Mouse (Mus musculus): Measurements from ENCODE around the gene Zswim7. TPM values are rescaled to one million over a fixed set of nuclear protein-coding genes. Genes with fewer than 3 reads are reported as not detected.

Zswim7 gene
- polyA plus RNA-seq, 1 experiment, result 31.8 TPM

DNA sequence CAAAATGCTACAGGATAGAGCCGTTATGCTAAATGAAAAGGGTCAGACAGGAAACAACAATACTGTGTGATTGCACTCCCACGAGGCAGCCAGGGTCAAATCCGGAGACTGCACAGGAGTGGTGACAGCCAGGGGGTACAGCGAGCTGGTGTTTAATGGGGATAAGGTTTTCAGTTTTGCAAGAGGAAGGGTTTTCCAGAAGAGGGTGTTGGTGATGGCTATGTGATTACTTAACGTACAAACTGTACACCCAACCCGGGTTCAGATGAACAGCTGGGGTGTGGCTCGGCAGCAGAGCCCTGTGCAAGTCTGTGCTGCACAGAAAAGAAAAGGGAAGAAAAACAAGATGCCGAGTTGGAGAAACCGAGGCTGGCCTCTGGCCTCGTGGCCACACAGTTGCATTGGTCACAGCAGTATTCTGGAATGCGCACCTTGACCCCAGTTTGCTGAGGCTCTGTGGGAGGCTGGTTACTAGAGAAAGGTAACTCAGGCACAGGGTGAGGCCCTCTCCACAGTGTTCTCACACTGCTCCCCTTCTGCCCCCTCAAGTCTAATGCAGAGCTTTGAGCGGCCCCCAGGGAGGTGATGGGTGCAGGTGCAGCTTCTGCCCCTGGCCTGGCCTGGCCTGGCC, 40.4 kb downstream of the Zswim7 start:
- no peaks in the 10 kb centered on the region for H3K4me1 ChIP-seq (ENCODE audit: control insufficient read depth, insufficient read depth, low read length)
- H3K4me3 ChIP-seq (replicated peaks; ENCODE audit: insufficient read depth, low read depth, low read length), result no peak overlapping the region
- no peak for DNase-seq
- TF ChIP-seq POLR2A (IDR thresholded peaks at IDR 0.05; ENCODE audit: borderline replicate concordance, insufficient read depth, low read length) (no peak), CTCF (IDR thresholded peaks at IDR 0.05; ENCODE audit: borderline replicate concordance, insufficient read depth, low read depth, low read length) (no peak)
- H3K27me3 ChIP-seq (ENCODE audit: control insufficient read depth, insufficient read depth, low read length), result no peaks in the 10 kb centered on the region
- no peak overlapping the region for H3K27ac ChIP-seq (ENCODE audit: insufficient read depth, low read length)
- WGBS, result 77% methylated on average over 12 of the region's 12 CpGs

DNA sequence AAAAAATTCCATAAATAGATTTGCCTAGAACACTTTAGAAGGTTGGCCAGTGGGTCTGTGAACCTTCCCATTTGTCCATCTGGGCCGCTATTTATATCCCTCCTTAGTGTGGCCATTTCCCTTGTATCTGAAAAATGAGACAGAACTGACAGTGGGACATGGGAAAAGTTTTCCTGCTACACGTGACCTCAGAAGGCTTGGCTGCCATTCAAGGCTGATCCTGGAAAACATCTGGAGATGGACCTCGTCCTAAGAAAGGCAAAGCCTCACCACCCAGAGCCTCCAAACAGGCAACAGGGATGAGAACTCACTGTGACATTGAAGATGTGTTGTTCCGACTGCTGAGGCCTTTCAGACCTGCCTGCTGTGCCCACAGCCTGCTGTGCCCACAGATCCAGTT, 56.4 kb downstream of the Zswim7 start:
- no peaks in the 10 kb centered on the region for H3K27me3 ChIP-seq (ENCODE audit: control insufficient read depth, insufficient read depth, low read length)
- no peak overlapping the region for H3K27ac ChIP-seq (ENCODE audit: insufficient read depth, low read length)
- no peak overlapping the region for H3K4me3 ChIP-seq (replicated peaks; ENCODE audit: insufficient read depth, low read depth, low read length)
- H3K4me1 ChIP-seq (ENCODE audit: control insufficient read depth, insufficient read depth, low read length), result peaks cover 13% of the 10 kb centered on the region
- 46% methylated on average over 4 of the region's 4 CpGs for WGBS
- peak in 1 of 2 experiments; percentile 17 for DNase-seq
- TF ChIP-seq POLR2A (IDR thresholded peaks at IDR 0.05; ENCODE audit: borderline replicate concordance, insufficient read depth, low read length) (no peak), CTCF (IDR thresholded peaks at IDR 0.05; ENCODE audit: borderline replicate concordance, insufficient read depth, low read depth, low read length) (no peak)

DNA sequence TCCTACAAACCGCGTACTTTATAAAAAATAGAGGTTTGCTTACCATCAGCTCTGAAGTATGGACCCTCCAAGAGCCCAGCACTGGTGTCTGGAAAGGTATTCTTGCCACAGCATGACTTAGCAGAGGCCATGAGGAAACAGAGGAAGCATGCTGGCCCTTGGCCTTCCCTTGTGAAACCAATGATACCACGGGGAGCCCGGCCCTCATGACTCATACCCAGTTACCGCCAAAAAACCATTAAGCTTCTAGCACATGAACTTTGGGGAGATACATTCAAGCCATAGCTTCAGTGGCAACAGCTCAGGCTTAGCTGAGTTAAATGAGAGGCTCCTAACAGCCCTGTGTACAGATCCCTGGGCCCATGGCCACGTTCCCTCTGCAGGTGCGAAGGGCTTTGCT, 57.2 kb downstream of the Zswim7 start:
- TF ChIP-seq POLR2A (IDR thresholded peaks at IDR 0.05; ENCODE audit: borderline replicate concordance, insufficient read depth, low read length) (no peak), CTCF (IDR thresholded peaks at IDR 0.05; ENCODE audit: borderline replicate concordance, insufficient read depth, low read depth, low read length) (no peak)
- Histone ChIP-seq H3K27me3 (ENCODE audit: control insufficient read depth, insufficient read depth, low read length) (no peaks in the 10 kb centered on the region), H3K4me3 (replicated peaks; ENCODE audit: insufficient read depth, low read depth, low read length) (no peak overlapping the region), H3K4me1 (ENCODE audit: control insufficient read depth, insufficient read depth, low read length) (peaks cover 13% of the 10 kb centered on the region), H3K27ac (ENCODE audit: insufficient read depth, low read length) (no peak overlapping the region)
- WGBS, result 56% methylated on average over 7 of the region's 7 CpGs
- peak; percentile 46 to 71 for DNase-seq

DNA sequence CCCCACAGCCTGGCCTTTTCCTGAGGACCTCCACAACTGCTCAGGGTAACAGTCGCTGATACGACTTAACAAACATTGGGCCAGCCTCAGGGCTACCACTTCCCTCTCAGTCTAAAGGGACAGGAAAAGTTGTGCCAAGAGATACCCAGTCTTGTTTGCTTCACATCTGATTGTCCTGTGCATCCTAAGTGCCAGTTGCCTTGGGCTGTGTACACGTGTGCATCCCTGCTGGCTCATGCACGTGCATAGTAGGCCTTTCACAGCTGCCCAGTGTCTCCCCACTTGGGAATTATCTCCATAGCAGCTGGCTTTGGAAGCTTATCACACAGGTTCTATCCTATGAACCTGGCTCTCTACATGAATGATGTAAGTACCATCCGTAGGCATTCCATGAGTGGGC, 57.8 kb downstream of the Zswim7 start:
- H3K27ac ChIP-seq (ENCODE audit: insufficient read depth, low read length), result no peak overlapping the region
- H3K27me3 ChIP-seq (ENCODE audit: control insufficient read depth, insufficient read depth, low read length), result no peaks in the 10 kb centered on the region
- DNase-seq, result no peak
- 86% methylated on average over 5 of the region's 5 CpGs for WGBS
- no peak overlapping the region for H3K4me3 ChIP-seq (replicated peaks; ENCODE audit: insufficient read depth, low read depth, low read length)
- TF ChIP-seq POLR2A (IDR thresholded peaks at IDR 0.05; ENCODE audit: borderline replicate concordance, insufficient read depth, low read length), result no peak
- no peak for TF ChIP-seq CTCF (IDR thresholded peaks at IDR 0.05; ENCODE audit: borderline replicate concordance, insufficient read depth, low read depth, low read length)
- H3K4me1 ChIP-seq (ENCODE audit: control insufficient read depth, insufficient read depth, low read length), result peaks cover 13% of the 10 kb centered on the region

DNA sequence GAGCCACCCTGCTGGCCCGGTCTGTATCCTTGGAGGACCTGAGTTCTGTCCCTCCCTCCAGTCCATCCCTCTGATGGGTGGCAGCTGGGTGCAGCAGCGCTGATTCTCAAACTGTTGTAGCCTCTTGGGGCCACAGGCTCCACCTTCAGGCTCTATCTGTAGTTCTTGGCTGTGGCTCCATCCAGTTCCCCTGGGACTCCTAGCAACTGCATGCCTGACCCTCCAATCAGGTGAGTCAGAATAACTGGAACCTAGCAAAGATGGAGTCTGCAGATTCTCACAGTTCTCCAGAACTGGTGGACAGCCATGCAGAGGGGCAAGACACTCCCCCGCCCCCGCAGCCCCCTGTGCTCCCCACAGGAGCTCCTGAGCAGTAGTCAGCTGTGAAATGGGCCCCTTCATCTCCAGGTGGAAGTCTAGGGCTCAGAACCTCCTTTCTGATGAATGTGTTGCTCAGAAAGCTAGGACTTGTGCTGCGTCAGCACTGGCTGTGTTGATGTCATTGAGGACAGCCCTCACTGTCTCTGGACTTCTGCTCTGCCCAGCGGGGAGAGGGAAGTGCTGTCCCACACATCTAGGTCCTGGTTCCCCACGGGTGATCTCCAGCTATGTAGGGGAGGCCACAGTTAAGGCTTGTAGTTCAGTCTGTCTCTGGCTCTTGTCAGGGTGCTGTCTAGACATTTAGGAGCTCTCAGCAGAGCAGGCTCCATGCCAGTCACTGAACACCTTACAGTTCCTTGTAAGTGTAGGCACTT, 60.2 kb downstream of the Zswim7 start:
- no peak for TF ChIP-seq POLR2A (IDR thresholded peaks at IDR 0.05; ENCODE audit: borderline replicate concordance, insufficient read depth, low read length)
- TF ChIP-seq CTCF (IDR thresholded peaks at IDR 0.05; ENCODE audit: borderline replicate concordance, insufficient read depth, low read depth, low read length), result no peak
- WGBS, result 80% methylated on average over 7 of the region's 7 CpGs
- H3K27ac ChIP-seq (ENCODE audit: insufficient read depth, low read length), result no peak overlapping the region
- H3K4me3 ChIP-seq (replicated peaks; ENCODE audit: insufficient read depth, low read depth, low read length), result no peak overlapping the region
- DNase-seq, result no peak
- H3K4me1 ChIP-seq (ENCODE audit: control insufficient read depth, insufficient read depth, low read length), result peaks cover 8% of the 10 kb centered on the region
- H3K27me3 ChIP-seq (ENCODE audit: control insufficient read depth, insufficient read depth, low read length), result no peaks in the 10 kb centered on the region

DNA sequence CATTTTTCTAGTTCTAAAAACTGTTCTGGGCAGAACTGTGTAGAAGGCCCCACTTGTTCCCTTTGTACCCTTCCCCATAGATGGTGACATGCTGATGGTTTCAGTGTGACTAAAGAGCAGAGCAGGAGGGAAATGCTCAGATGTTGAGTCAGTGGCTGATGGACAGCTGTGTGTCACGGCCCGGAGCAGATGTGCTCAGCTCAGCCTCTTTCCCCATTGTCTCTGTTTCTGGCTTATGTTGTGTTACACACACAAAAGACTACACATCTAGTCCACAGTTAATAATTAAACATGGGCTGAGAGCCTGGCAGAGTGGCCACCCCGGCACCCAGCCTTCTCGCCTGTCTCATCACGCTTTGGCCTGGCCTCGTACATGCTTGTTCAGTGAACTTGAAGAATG, 63.4 kb downstream of the Zswim7 start:
- H3K4me1 ChIP-seq (ENCODE audit: control insufficient read depth, insufficient read depth, low read length), result peaks cover 6% of the 10 kb centered on the region
- 78% methylated on average over 6 of the region's 6 CpGs for WGBS
- no peak for TF ChIP-seq POLR2A (IDR thresholded peaks at IDR 0.05; ENCODE audit: borderline replicate concordance, insufficient read depth, low read length)
- TF ChIP-seq CTCF (IDR thresholded peaks at IDR 0.05; ENCODE audit: borderline replicate concordance, insufficient read depth, low read depth, low read length), result no peak
- no peak overlapping the region for H3K4me3 ChIP-seq (replicated peaks; ENCODE audit: insufficient read depth, low read depth, low read length)
- no peaks in the 10 kb centered on the region for H3K27me3 ChIP-seq (ENCODE audit: control insufficient read depth, insufficient read depth, low read length)
- no peak for DNase-seq
- H3K27ac ChIP-seq (ENCODE audit: insufficient read depth, low read length), result no peak overlapping the region

Other genes with a start within 250 kb of the Zswim7 start
- 6.4 and 7.7 TPM in 2 replicates for gene Adora2b, start 32.4 kb downstream of the Zswim7 start, polyA plus RNA-seq (2012; rRNA removed)
- gene Ttc19, start 98 bp upstream of the Zswim7 start, polyA plus RNA-seq (2012; rRNA removed), result 39.8 and 40.1 TPM in 2 replicates
- 7.7 and 9.5 TPM in 2 replicates for gene Pigl, start 177.1 kb upstream of the Zswim7 start, polyA plus RNA-seq (2012; rRNA removed)
- 132 and 153 TPM in 2 replicates for gene Ncor1, start 177.2 kb upstream of the Zswim7 start, polyA plus RNA-seq (2012; rRNA removed)